Mouse (Mus musculus) neural tube, embryonic 13.5 days (tissue): ENCODE measurements around the gene Dpp8. TPM values are rescaled to one million over a fixed set of nuclear protein-coding genes. Genes with fewer than 3 reads are reported as not detected.
A peak's percentile ranks its signal among the peaks of the same experiment; 100 is the strongest.
"Not testable (repeated sequence)": the region's sequence is repeated elsewhere in the genome, so short reads cannot be mapped to it uniquely, and the experiment has no call there.

ENCODE experiments used
- ATAC-seq: fragments of 200-750 bp; cut with Nextera tagmentation; 2 replicates; pipeline ENCODE4 v1.8.0; 2017; ENCODE audit warnings: low read depth, mild to moderate bottlenecking, moderate TSS enrichment, moderate library complexity
- H3K27ac ChIP-seq: fragments of 300-500 bp; sonication (generic); replicated peaks from 2 replicates; pipeline ENCODE4 v1.5.1; 2015; ENCODE audit warnings: moderate library complexity, mild to moderate bottlenecking, inconsistent platforms
- H3K27me3 ChIP-seq: fragments of 300-500 bp; sonication (generic); 2 replicates; pipeline ENCODE4 v1.6.1; 2015; ENCODE audit warnings: mild to moderate bottlenecking, inconsistent platforms
- H3K36me3 ChIP-seq: fragments of 300-500 bp; sonication (generic); 2 replicates; pipeline ENCODE4 v1.6.1; 2015; ENCODE audit warnings: mild to moderate bottlenecking, inconsistent platforms
- H3K4me1 ChIP-seq: fragments of 300-500 bp; sonication (generic); replicated peaks from 2 replicates; pipeline ENCODE4 v1.6.1; 2015; ENCODE audit warnings: inconsistent platforms
- H3K4me2 ChIP-seq: fragments of 300-500 bp; sonication (generic); 2 replicates; pipeline ENCODE4 v1.6.1; 2015; ENCODE audit warnings: inconsistent platforms, mild to moderate bottlenecking, moderate library complexity
- H3K4me3 ChIP-seq: fragments of 300-500 bp; sonication (generic); 2 replicates; pipeline ENCODE4 v1.5.1; 2015; ENCODE audit warnings: mild to moderate bottlenecking, inconsistent platforms
- H3K9ac ChIP-seq: fragments of 300-500 bp; sonication (generic); 2 replicates; pipeline ENCODE4 v1.6.1; 2015; ENCODE audit warnings: moderate library complexity, mild to moderate bottlenecking, inconsistent platforms
- H3K9me3 ChIP-seq: fragments of 300-500 bp; sonication (generic); 2 replicates; pipeline ENCODE4 v1.6.1; 2016; ENCODE audit warnings: inconsistent platforms
- WGBS: fragments of 180-500 bp; shearing (Covaris S2); methylation state at CpG from one replicate; pipeline ENCODE4 v1.1.7; 2015; 5-methylcytosine and 5-hydroxymethylcytosine counted together
- polyA plus RNA-seq: library from polyadenylated mRNA; unstranded; fragments of >200 nt; fragmentation: Nextera tagmentation; extraction: Ambion mirVana; gene quantifications from 2 replicates; pipeline ENCODE4 v1.2.1, GENCODE M21; 2015

Gene Dpp8
- polyA plus RNA-seq, 1 experiment from 2014 or later, result 37.4 TPM

- Histone ChIP-seq H3K9ac (no peak overlapping the region), H3K27ac (no peak overlapping the region), H3K4me3 (no peak overlapping the region), H3K27me3 (no peaks in the 10 kb centered on the region), H3K9me3 (no peaks in the 10 kb centered on the region), H3K4me2 (no peak overlapping the region), H3K4me1 (no peaks in the 10 kb centered on the region), H3K36me3 (peaks cover 81% of the 10 kb centered on the region)
- no peak for ATAC-seq
- 56% methylated on average over 9 of the region's 9 CpGs for WGBS
These were observed 41.3 kb downstream of the Dpp8 start for GRCm38 (mm10) chr9:65073555-65073954.

GRCm38 (mm10) chr9:65074251-65074650 is 42.0 kb downstream of the Dpp8 start:
- WGBS, result 93% methylated on average over 15 of the region's 15 CpGs
- Histone ChIP-seq H3K4me1 (no peaks in the 10 kb centered on the region), H3K4me3 (no peak overlapping the region), H3K36me3 (peaks cover 81% of the 10 kb centered on the region), H3K27me3 (no peaks in the 10 kb centered on the region), H3K9me3 (no peaks in the 10 kb centered on the region), H3K27ac (no peak overlapping the region), H3K4me2 (no peak overlapping the region), H3K9ac (no peak overlapping the region)
- no peak for ATAC-seq

GRCm38 (mm10) chr9:65074855-65075493 is 42.8 kb downstream of the Dpp8 start:
- no peak overlapping the region for H3K4me2 ChIP-seq
- H3K27me3 ChIP-seq, result no peaks in the 10 kb centered on the region
- WGBS, result 85% methylated on average over 6 of the region's 6 CpGs
- no peak overlapping the region for H3K9ac ChIP-seq
- H3K27ac ChIP-seq, result no peak overlapping the region
- H3K4me3 ChIP-seq, result no peak overlapping the region
- H3K4me1 ChIP-seq, result no peaks in the 10 kb centered on the region
- H3K36me3 ChIP-seq, result peaks cover 82% of the 10 kb centered on the region
- no peak for ATAC-seq
- H3K9me3 ChIP-seq, result no peaks in the 10 kb centered on the region

DNA sequence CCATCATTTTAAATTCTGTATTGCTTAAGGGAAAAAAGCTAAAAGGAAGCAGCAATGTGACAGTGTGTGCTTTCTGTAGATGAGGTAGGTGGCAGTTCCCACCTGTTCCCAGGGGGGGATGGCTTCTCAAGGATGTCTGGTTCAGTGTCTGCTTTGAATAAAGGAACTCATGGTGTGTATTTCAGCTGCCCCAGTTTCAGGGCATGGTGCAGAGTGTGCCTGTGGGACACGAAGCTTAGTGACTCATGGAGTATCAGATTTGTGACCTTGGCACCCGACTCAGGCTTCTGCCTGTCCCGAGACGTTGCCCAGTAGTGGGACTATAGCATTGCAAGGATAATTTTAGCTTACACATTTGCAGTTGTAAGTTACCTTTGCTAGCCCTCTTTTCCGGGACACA is 45.3 kb downstream of the Dpp8 start:
- H3K36me3 ChIP-seq, result peaks cover 85% of the 10 kb centered on the region
- ATAC-seq, result no peak
- no peaks in the 10 kb centered on the region for H3K4me1 ChIP-seq
- H3K27me3 ChIP-seq, result no peaks in the 10 kb centered on the region
- no peak overlapping the region for H3K4me3 ChIP-seq
- no peaks in the 10 kb centered on the region for H3K9me3 ChIP-seq
- WGBS, result 90% methylated on average over 5 of the region's 5 CpGs
- H3K27ac ChIP-seq, result no peak overlapping the region
- H3K9ac ChIP-seq, result no peak overlapping the region
- H3K4me2 ChIP-seq, result no peak overlapping the region

DNA sequence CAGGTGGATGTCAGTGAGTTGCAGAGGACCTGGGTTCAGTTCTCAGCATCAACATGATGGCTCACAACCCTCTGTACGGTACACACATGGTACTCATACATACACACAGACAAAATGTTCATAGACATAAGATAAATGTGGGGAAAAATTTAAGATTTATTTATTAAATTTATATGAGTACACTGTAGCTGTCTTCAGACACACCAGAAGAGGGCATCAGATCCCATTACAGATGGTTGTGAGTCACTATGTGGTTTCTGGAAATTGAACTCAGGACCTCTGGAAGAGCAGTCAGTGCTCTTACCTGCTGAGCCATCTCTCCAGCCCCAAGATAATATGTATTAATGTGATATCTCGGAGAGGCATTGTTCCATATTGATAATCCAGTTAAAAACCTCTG is 47.9 kb downstream of the Dpp8 start:
- H3K4me3 ChIP-seq, ATAC-seq, H3K27me3 ChIP-seq, H3K4me1 ChIP-seq, H3K27ac ChIP-seq, H3K9ac ChIP-seq, H3K4me2 ChIP-seq, H3K9me3 ChIP-seq: not testable (repeated sequence)
- 95% methylated on average over 2 of the region's 2 CpGs for WGBS
- H3K36me3 ChIP-seq, result peaks cover 93% of the 10 kb centered on the region

GRCm38 (mm10) chr9:65083075-65083765 is 51.0 kb downstream of the Dpp8 start:
- Histone ChIP-seq H3K9ac (no peak overlapping the region), H3K36me3 (peaks cover 67% of the 10 kb centered on the region), H3K9me3 (no peaks in the 10 kb centered on the region), H3K4me3 (no peak overlapping the region), H3K4me2 (no peak overlapping the region), H3K27ac (no peak overlapping the region), H3K4me1 (no peaks in the 10 kb centered on the region), H3K27me3 (no peaks in the 10 kb centered on the region)
- WGBS, result 94% methylated on average over 18 of the region's 18 CpGs
- no peak for ATAC-seq

DNA sequence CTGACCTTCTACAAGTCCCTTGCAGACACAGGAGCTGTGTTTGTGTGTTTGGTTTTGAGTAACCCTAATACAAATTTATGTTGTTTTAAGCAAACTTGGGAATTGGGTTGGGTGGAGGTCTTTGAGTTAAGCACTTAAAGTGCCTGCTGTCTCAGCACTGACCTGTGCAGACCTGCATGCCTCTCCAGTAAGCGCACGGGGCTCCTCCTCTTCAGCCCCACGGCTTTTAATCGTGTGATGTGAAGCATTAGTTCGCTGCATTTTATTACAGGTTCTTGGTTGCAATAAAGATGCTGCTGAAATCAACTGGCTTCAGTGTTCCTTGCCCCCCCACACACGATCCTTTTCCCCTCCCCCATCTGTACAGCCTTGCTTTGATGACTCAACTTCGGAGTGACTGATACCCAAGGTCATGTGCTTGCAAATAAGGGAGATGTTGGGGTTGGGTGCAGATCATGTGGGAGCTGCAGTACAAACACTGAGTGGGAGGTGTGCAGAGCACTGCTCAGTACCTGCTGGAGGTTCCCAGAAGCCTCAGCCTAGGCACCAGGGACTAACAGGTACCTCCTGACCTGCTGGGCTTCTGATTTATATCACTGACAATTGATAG is 52.1 kb downstream of the Dpp8 start:
- no peak overlapping the region for H3K27ac ChIP-seq
- ATAC-seq, result no peak
- no peak overlapping the region for H3K9ac ChIP-seq
- no peak overlapping the region for H3K4me2 ChIP-seq
- H3K4me1 ChIP-seq, result no peaks in the 10 kb centered on the region
- no peaks in the 10 kb centered on the region for H3K9me3 ChIP-seq
- no peak overlapping the region for H3K4me3 ChIP-seq
- no peaks in the 10 kb centered on the region for H3K27me3 ChIP-seq
- H3K36me3 ChIP-seq, result peaks cover 56% of the 10 kb centered on the region
- 84% methylated on average over 7 of the region's 7 CpGs for WGBS

- H3K4me2 ChIP-seq, result no peak overlapping the region
- 0 out of 2 replicates have a peak, but pooled peaks cover 3% of the 10 kb centered on the region for H3K4me1 ChIP-seq
- peaks cover 47% of the 10 kb centered on the region for H3K36me3 ChIP-seq
- H3K4me3 ChIP-seq, result no peak overlapping the region
- no peak overlapping the region for H3K9ac ChIP-seq
- H3K9me3 ChIP-seq, result no peaks in the 10 kb centered on the region
- no peak overlapping the region for H3K27ac ChIP-seq
- 95% methylated on average over 1 of the region's 1 CpGs for WGBS
- no peaks in the 10 kb centered on the region for H3K27me3 ChIP-seq
- no peak for ATAC-seq
These were observed 53.1 kb downstream of the Dpp8 start for GRCm38 (mm10) chr9:65085270-65085669.

DNA sequence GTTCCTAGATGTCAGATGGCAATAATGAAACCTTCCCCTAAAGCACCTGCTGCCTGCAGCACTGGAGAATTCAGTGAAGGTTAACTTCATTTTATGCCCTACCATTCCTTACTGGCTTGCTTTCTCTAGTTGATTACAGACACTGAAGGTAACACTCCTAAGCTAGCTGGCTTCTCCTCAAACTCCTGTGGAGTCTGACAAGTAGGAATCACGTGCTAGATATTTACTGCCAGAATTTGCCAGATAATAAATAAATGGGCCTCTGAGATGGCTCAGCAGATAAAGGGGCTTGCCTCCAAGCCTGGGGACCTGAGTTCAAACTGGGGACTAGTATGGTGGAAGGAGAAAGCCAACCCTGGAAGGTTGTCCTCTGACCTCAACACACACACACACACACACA is 54.6 kb downstream of the Dpp8 start:
- Histone ChIP-seq H3K27ac (no peak overlapping the region), H3K4me1 (0 out of 2 replicates have a peak, but pooled peaks cover 3% of the 10 kb centered on the region), H3K9ac (no peak overlapping the region), H3K27me3 (no peaks in the 10 kb centered on the region), H3K36me3 (peaks cover 33% of the 10 kb centered on the region), H3K4me3 (no peak overlapping the region), H3K4me2 (no peak overlapping the region), H3K9me3 (no peaks in the 10 kb centered on the region)
- no peak for ATAC-seq
- WGBS, result 70% methylated on average over 1 of the region's 1 CpGs

- ATAC-seq, result no peak
- WGBS, result 62% methylated on average over 5 of the region's 5 CpGs
- Histone ChIP-seq H3K4me2 (no peak overlapping the region), H3K27me3 (no peaks in the 10 kb centered on the region), H3K4me3 (no peak overlapping the region), H3K27ac (no peak overlapping the region), H3K36me3 (peaks cover 26% of the 10 kb centered on the region), H3K9ac (no peak overlapping the region), H3K4me1 (0 out of 2 replicates have a peak, but pooled peaks cover 3% of the 10 kb centered on the region), H3K9me3 (no peaks in the 10 kb centered on the region)
These were observed 55.3 kb downstream of the Dpp8 start for GRCm38 (mm10) chr9:65087490-65087889.

DNA sequence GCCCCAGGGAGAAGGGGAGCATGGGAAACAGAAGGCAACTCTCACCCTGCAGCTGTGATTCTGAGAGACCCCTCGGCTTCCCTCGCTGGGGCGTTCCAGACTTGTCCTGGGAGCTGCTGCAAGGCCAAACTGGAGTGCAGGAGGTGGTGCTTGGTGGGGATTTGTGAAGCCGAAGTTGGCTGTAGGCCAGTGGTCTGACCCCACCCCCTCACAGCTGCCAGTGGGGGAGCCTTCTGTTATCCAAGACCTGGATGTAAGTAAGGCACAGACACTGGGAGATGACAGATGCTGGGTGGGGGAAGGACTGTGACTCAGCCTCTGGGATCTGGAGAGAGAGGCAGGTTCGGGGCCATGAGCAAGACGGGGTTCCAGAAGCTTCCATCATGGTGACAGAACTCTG is 62.0 kb downstream of the Dpp8 start:
- peaks cover 11% of the 10 kb centered on the region for H3K4me1 ChIP-seq
- H3K9ac ChIP-seq, result no peak overlapping the region
- ATAC-seq, result no peak; the same call in 1 of the 2 replicates
- no peaks in the 10 kb centered on the region for H3K9me3 ChIP-seq
- no peaks in the 10 kb centered on the region for H3K36me3 ChIP-seq
- peak overlapping the region; percentile 28 for H3K27ac ChIP-seq
- no peaks in the 10 kb centered on the region for H3K27me3 ChIP-seq
- H3K4me3 ChIP-seq, result no peak overlapping the region
- H3K4me2 ChIP-seq, result no peak overlapping the region
- 35% methylated on average over 6 of the region's 6 CpGs for WGBS

DNA sequence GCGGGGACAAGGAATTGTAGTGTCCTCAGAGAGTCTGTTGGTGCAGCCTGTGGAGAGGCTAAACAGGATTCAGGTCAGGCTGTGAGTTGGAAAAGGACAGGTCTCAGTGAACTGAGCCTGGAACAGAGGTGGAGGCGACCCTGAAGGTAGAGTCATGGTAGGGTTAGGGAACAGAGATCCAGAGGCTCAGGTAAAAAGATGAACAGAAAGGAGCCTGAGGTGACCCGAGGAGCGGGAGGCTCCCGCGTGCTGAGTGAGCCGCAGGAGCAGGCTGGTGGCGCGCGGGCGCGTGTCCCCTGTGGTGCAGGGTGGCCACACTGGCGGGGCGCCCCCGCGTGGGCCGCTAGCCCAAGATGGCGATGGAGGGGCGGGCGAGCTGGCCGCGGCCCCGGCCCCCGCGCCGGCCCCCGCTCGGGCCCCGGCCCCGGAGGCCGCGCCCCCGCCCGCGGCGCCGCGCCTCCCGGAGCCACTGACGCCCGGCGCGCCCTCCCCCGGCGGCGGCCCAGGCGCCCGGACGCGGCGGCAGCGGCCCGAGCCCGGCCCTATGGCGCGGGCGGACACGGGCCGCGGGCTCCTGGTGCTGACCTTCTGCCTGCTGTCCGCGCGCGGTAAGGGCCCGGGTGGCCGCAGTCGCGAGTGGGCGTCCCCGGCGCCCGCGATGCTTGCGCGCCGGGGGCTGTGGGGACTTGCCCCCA is 68.9 kb downstream of the Dpp8 start, which contains the start of gene Igdcc4:
Gene Igdcc4 (plus strand): TSS at position 496 of the 695 bp plus-strand sequence.
- ATAC-seq, result peak; percentile 16
- 2% methylated on average over 46 of the region's 76 CpGs for WGBS
- Histone ChIP-seq H3K36me3 (no peaks in the 10 kb centered on the region), H3K9me3 (no peaks in the 10 kb centered on the region), H3K4me3 (peak within 1 kb of the TSS; percentile 77), H3K27ac (peak within 1 kb of the TSS; percentile 79), H3K4me2 (peak within 1 kb of the TSS; percentile 98), H3K27me3 (no peaks in the 10 kb centered on the region), H3K4me1 (peaks cover 31% of the 10 kb centered on the region), H3K9ac (peak within 1 kb of the TSS; percentile 89)
